7 mouse cellular contexts compared by ENCODE assay signal in the genomic region with DNA sequence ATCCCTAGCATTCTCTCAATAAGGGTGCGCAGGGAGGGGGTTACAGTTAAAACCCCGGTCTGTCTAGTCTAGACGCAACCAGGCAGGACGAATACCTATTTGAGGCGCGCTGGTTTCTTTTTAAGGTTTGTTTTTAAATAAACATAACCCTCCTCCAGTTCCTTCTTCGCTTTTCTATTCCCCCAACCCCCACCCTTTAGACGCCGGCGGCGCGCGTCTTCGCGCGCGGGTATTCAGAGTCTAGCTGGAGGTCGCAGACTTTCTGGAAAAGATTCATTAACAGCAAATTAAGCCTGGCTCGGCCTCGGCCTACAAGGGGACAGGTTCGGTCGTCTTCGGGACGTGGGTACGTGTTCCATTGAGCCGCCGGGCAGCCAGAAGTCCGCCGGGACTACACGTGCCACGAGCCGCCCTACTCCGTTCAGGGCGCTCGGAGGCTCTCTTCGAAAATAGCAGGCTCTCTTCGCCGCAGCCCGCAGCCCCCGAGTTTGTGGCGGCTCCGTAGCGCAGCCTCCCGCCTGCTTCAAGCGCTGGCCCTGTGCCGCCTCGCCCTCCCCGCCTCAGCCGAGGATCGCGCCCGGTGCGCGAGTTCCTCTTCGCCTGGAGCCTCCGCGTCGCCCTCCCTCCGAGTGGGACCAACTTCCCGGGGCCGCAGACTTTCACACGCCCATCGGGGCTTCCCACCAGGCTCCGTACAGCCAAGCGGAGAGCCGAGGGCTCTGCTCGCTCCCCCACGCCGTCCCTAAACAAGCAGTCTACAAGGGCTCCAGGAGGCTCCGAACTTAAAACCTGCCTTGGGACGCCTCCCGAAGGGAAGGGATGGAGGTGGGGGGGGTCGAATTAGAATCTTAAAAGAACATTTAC.
A peak's percentile ranks its signal among the peaks of the same experiment; 100 is the strongest.
DNase-seq lines count a peak whose midpoint lies in the region; ATAC-seq lines count a peak whose summit lies in the region.

No protein-coding gene starts in this region.

- peaks cover 4% of the 10 kb centered on the region; the same call in 1 of the 2 replicates for H3K4me1 ChIP-seq in brown adipose tissue, adult 24 weeks (ENCODE audit: control insufficient read depth, insufficient read depth, insufficient read length, low read length)
- peaks cover 34% of the 10 kb centered on the region for H3K4me1 ChIP-seq in kidney, embryonic 16.5 days (ENCODE audit: insufficient read depth, low read length)
- H3K4me1 ChIP-seq in stomach, embryonic 15.5 days = peaks cover 18% of the 10 kb centered on the region; the same call in 1 of the 2 replicates

- peak overlapping the region; percentile 77 for H3K4me2 ChIP-seq in kidney, embryonic 16.5 days (replicated peaks; ENCODE audit: low read depth, low read length)
- peak overlapping the region; percentile 79 for H3K4me2 ChIP-seq in stomach, embryonic 15.5 days

- no peaks in the 10 kb centered on the region for H3K9me3 ChIP-seq in kidney, embryonic 16.5 days (ENCODE audit: low read length)
- no peaks in the 10 kb centered on the region for H3K9me3 ChIP-seq in stomach, embryonic 15.5 days

- WGBS in kidney, embryonic 16.5 days = 2% methylated on average over 73 of the region's 73 CpGs
- 2% methylated on average over 72 of the region's 73 CpGs for WGBS in stomach, embryonic 15.5 days

- peak; percentile 50 for ATAC-seq in granulocyte monocyte progenitor cell, adult 5-6 weeks (replicated peaks; ENCODE audit: poor library complexity, severe bottlenecking)
- no peak for ATAC-seq in kidney, embryonic 16.5 days (ENCODE audit: low FRiP score, low TSS enrichment)
- ATAC-seq in stomach, embryonic 15.5 days (ENCODE audit: insufficient read depth, low FRiP score, low read depth) = no peak

- no peaks in the 10 kb centered on the region for H3K36me3 ChIP-seq in kidney, embryonic 16.5 days (ENCODE audit: insufficient read depth, low read length)
- no peaks in the 10 kb centered on the region for H3K36me3 ChIP-seq in stomach, embryonic 15.5 days

- H3K9ac ChIP-seq in kidney, embryonic 16.5 days (replicated peaks; ENCODE audit: low read length) = peak overlapping the region; percentile 80
- peak overlapping the region; percentile 57; the same call in 1 of the 2 replicates for H3K9ac ChIP-seq in stomach, embryonic 15.5 days

- peak overlapping the region; percentile 98 for H3K4me3 ChIP-seq in brown adipose tissue, adult 24 weeks (ENCODE audit: insufficient read depth, low read depth, low read length)
- peak overlapping the region; percentile 70 for H3K4me3 ChIP-seq in kidney, embryonic 16.5 days (ENCODE audit: low read length)
- peak overlapping the region; percentile 62 for H3K4me3 ChIP-seq in stomach, embryonic 15.5 days (replicated peaks)

- H3K27me3 ChIP-seq in kidney, embryonic 16.5 days (ENCODE audit: insufficient read depth, low read length) = peaks cover 73% of the 10 kb centered on the region
- peaks cover 38% of the 10 kb centered on the region for H3K27me3 ChIP-seq in stomach, embryonic 15.5 days (replicated peaks)

- peak; percentile 28 to 38 for DNase-seq in urinary bladder, postnatal 36 days (ENCODE audit: low spot score in 2 of 2)
- no peak for DNase-seq in urinary bladder, postnatal 4 days (ENCODE audit: low spot score in 2 of 2)
- DNase-seq in lung, postnatal 36 days = peak; percentile 52

- H3K27ac ChIP-seq in brown adipose tissue, adult 24 weeks (replicated peaks; ENCODE audit: low read depth, low read length) = no peak overlapping the region
- peak overlapping the region; percentile 88; the same call in 1 of the 2 replicates for H3K27ac ChIP-seq in kidney, embryonic 16.5 days (ENCODE audit: low read length)
- H3K27ac ChIP-seq in stomach, embryonic 15.5 days = peak overlapping the region; percentile 41; the same call in 1 of the 2 replicates

Comparison
In these comparisons a context has a peak if more than half of its experiments do, and no peak if none do; other contexts are left out.
1. DNase-seq: peak in urinary bladder, postnatal 36 days (2 of 2) and lung, postnatal 36 days (single experiment); none in urinary bladder, postnatal 4 days (0 of 2).
2. Peak in every context shown above with its lines, with median percentiles within 50 percentile points of each other: H3K4me3 ChIP-seq.